Mouse (Mus musculus): ENCODE measurements around the gene Tmem245.

DNA sequence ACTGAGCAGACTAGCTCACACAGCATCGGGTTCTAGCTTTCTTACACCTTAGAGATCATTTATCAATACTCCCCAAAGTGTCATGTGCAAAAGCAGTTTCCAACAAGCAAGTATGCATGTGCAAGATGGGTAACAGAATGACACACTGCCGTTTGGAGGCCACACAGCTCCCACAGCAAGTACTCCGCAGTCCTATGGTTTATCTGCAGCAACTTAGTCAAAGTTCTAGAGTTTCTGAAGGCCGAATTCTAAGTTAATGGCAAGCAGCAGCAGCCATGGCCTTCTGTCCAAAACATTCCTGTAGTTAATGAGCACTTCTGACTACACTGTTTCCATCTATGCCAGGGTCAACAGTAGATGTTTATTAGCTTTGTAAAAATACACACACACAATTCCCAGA, 20.3 kb downstream of the Tmem245 start:
- TF ChIP-seq CTCF (IDR thresholded peaks at IDR 0.05) (no peak), EP300 (IDR thresholded peaks at IDR 0.05) (no peak)

Data from lung, postnatal 0 days (tissue).